Mouse (Mus musculus) stomach, postnatal 0 days (tissue): ENCODE measurements at regions not wholly inside any gene's neighbourhood (a gene's known extent, or its start where the extent isn't known, plus 50 kb on each side); places are given as distances from the start of the nearest gene placed in this dataset.

Experiments
- CTCF ChIP-seq: IDR thresholded peaks from 2 replicates; pipeline ENCODE4 v1.5.1; 2016; ENCODE audit warnings: antibody characterized with exemption, low read depth, mild to moderate bottlenecking, moderate library complexity
- EP300 ChIP-seq: optimal IDR thresholded peaks from 2 replicates; pipeline ENCODE3; 2016; ENCODE audit warnings: antibody characterized with exemption

DNA sequence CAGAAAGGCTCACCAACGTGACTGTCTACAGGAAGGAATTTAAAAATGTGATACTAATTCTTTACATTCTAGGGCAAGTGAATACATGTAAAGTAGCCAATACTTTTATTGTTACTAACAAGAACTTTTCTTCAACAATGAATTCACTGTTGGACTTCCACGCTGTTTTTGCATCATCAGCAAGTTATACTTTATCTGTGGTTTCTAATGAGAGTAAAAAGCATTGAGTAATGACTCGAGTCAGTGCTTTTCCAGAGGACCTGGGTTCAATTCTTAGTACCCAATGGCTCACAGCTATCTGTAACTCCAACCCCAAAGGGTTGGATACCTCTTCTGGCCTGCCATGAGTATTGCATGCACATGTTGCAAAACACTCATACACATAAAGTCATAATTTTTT is 270.3 kb upstream of the Tmem161b start:
- TF ChIP-seq EP300 = no peak
- no peak for TF ChIP-seq CTCF
